In genomic region chr11:31368252-31368964, GRCm38 (mm10) we compare ENCODE assay signal across 8 mouse cellular contexts. TPM values are rescaled to one million over a fixed set of nuclear protein-coding genes. Genes with fewer than 3 reads are reported as not detected.
DNase-seq lines count a peak whose midpoint lies in the region; ATAC-seq lines count a peak whose summit lies in the region.

No protein-coding gene starts in this region.

- DNase-seq in heart, postnatal 10 days = no peak
- DNase-seq in ES-CJ7 (ENCODE audit: low read depth, low spot score) = peak; percentile 16
- peak; percentile 25 for DNase-seq in limb, embryonic 11.5 days (ENCODE audit: low spot score)
- peak; percentile 67 for DNase-seq in retina, postnatal 1 day
- no peak for DNase-seq in left cerebral cortex, adult 11 months (ENCODE audit: low spot score)
- DNase-seq in adrenal gland, postnatal 36 days = no peak

- WGBS in heart, embryonic 15.5 days = 4% methylated on average over 36 of the region's 36 CpGs
- WGBS in embryonic facial prominence, embryonic 13.5 days = 2% methylated on average over 36 of the region's 36 CpGs
- 3% methylated on average over 35 of the region's 36 CpGs for WGBS in limb, embryonic 11.5 days

- peak overlapping the region; percentile 63 for H3K4me3 ChIP-seq in heart, embryonic 15.5 days
- H3K4me3 ChIP-seq in embryonic facial prominence, embryonic 13.5 days = peak overlapping the region; percentile 58
- H3K4me3 ChIP-seq in limb, embryonic 11.5 days (ENCODE audit: low read depth, low read length) = peak overlapping the region; percentile 25

- no peaks in the 10 kb centered on the region for H3K36me3 ChIP-seq in heart, embryonic 15.5 days
- H3K36me3 ChIP-seq in embryonic facial prominence, embryonic 13.5 days = no peaks in the 10 kb centered on the region
- H3K36me3 ChIP-seq in limb, embryonic 11.5 days (ENCODE audit: control insufficient read depth, insufficient read depth, low read length) = no peaks in the 10 kb centered on the region

- ATAC-seq in heart, embryonic 15.5 days (replicated peaks; ENCODE audit: insufficient number of reproducible peaks, insufficient read depth, low FRiP score, low read depth) = no peak
- no peak for ATAC-seq in embryonic facial prominence, embryonic 13.5 days (ENCODE audit: insufficient number of reproducible peaks, insufficient read depth, low FRiP score, low TSS enrichment, low read depth)
- ATAC-seq in limb, embryonic 11.5 days (ENCODE audit: insufficient number of reproducible peaks, low FRiP score, low TSS enrichment, low read depth) = 0 out of 2 replicates have a peak, but pooled peaks have one; percentile 19

- peak overlapping the region; percentile 64 for H3K9ac ChIP-seq in heart, embryonic 15.5 days
- peak overlapping the region; percentile 62 for H3K9ac ChIP-seq in embryonic facial prominence, embryonic 13.5 days
- no peak overlapping the region for H3K9ac ChIP-seq in limb, embryonic 11.5 days (ENCODE audit: low read length)

- H3K4me1 ChIP-seq in heart, embryonic 15.5 days (replicated peaks) = peaks cover 28% of the 10 kb centered on the region
- peaks cover 27% of the 10 kb centered on the region for H3K4me1 ChIP-seq in embryonic facial prominence, embryonic 13.5 days
- H3K4me1 ChIP-seq in limb, embryonic 11.5 days (ENCODE audit: control insufficient read depth, insufficient read depth, low read length) = peaks cover 15% of the 10 kb centered on the region

- H3K9me3 ChIP-seq in heart, embryonic 15.5 days (replicated peaks) = no peaks in the 10 kb centered on the region
- no peaks in the 10 kb centered on the region for H3K9me3 ChIP-seq in embryonic facial prominence, embryonic 13.5 days
- H3K9me3 ChIP-seq in limb, embryonic 11.5 days (ENCODE audit: control insufficient read depth, low read length) = no peaks in the 10 kb centered on the region

- H3K4me2 ChIP-seq in heart, embryonic 15.5 days = peak overlapping the region; percentile 95
- H3K4me2 ChIP-seq in embryonic facial prominence, embryonic 13.5 days = peak overlapping the region; percentile 99
- H3K4me2 ChIP-seq in limb, embryonic 11.5 days (ENCODE audit: low read depth, severe bottlenecking) = peak overlapping the region; percentile 92

- peak overlapping the region; percentile 70 for H3K27ac ChIP-seq in heart, embryonic 15.5 days
- H3K27ac ChIP-seq in embryonic facial prominence, embryonic 13.5 days = no peak overlapping the region
- no peak overlapping the region for H3K27ac ChIP-seq in limb, embryonic 11.5 days (replicated peaks; ENCODE audit: low read depth, low read length)

- intact Hi-C loops in heart, postnatal 10 days (cut with DNase I) = no loop called here

- peaks cover 17% of the 10 kb centered on the region; the same call in 1 of the 2 replicates for H3K27me3 ChIP-seq in heart, embryonic 15.5 days
- peaks cover 77% of the 10 kb centered on the region for H3K27me3 ChIP-seq in embryonic facial prominence, embryonic 13.5 days
- H3K27me3 ChIP-seq in limb, embryonic 11.5 days (ENCODE audit: control insufficient read depth, insufficient read depth, low read length) = peaks cover 35% of the 10 kb centered on the region

RNA-seq across cellular contexts. Expression of gene Stc2, which starts 1.5 kb away (rescaled TPM):
- polyA plus RNA-seq in heart, embryonic 15.5 days (2015; fragmentation: Nextera tagmentation; extraction: Ambion mirVana) = 4.0 and 4.5 TPM in 2 replicates
- total RNA-seq in heart, postnatal 10 days (2021) = 10 to 100 TPM; 15.0 to 18.7 TPM
- polyA plus RNA-seq in embryonic facial prominence, embryonic 13.5 days (2015; fragmentation: Nextera tagmentation; extraction: Ambion mirVana) = 1.2 and 1.4 TPM in 2 replicates
- polyA plus RNA-seq in limb, embryonic 11.5 days (2014; fragmentation: Nextera tagmentation; extraction: Ambion mirVana) = 0.47 and 0.85 TPM in 2 replicates
- total RNA-seq in adrenal gland, postnatal 36 days (2021) = 1 to 10 TPM in 1 of 2 experiments, under 1 TPM in 1; 0.86 to 1.4 TPM

Comparison
In these comparisons a context has a peak if more than half of its experiments do, and no peak if none do; other contexts are left out.
1. DNase-seq: peak in ES-CJ7 (single experiment), limb, embryonic 11.5 days (single experiment) and retina, postnatal 1 day (single experiment); none in heart, postnatal 10 days (0 of 2), left cerebral cortex, adult 11 months (single experiment) and adrenal gland, postnatal 36 days (0 of 2).
2. Peak in every context shown above with its lines, with median percentiles within 50 percentile points of each other: H3K4me2 ChIP-seq and H3K4me3 ChIP-seq.